Mouse (Mus musculus) bone marrow, adult 2 months (tissue): ENCODE measurements at regions not wholly inside any gene's neighbourhood (a gene's known extent, or its start where the extent isn't known, plus 50 kb on each side); places are given as distances from the start of the nearest gene placed in this dataset.

Source experiments
- CTCF ChIP-seq: fragments of 200-500 bp; IDR thresholded peaks from 2 replicates; pipeline ENCODE4 v1.5.1; 2011; ENCODE audit warnings: low read length, control low read depth; ENCODE audit not compliant: control insufficient read depth, insufficient read depth
- POLR2A ChIP-seq: fragments of 200-500 bp; IDR thresholded peaks from 2 replicates; pipeline ENCODE4 v1.6.1; 2011; ENCODE audit warnings: low read depth, mild to moderate bottlenecking, control low read depth, low read length, borderline replicate concordance; ENCODE audit not compliant: control insufficient read depth

DNA sequence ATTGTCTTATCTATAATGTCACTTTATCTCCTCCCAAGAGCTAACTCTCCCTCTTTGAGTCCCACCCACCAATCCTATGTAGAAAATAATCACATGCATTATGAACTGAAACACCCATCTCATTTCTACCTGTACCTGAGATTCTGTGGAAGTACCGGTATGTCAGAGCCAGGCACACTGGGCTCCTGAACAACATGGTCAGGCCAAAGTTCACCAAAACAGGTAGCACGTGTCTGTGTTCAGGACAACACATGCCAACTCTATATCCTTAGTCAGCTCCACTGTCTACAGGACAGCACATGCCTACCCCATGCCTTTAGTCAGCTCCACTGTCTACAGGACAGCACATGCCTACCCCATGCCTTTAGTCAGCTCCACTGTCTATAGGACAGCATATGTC, 116.4 kb downstream of the Irs2 start:
- TF ChIP-seq CTCF (no peak), POLR2A (no peak)
